Mouse (Mus musculus) adipose tissue, adult 10 weeks (tissue): ENCODE results near the gene Echs1. TPM values are rescaled to one million over a fixed set of nuclear protein-coding genes. Genes with fewer than 3 reads are reported as not detected.

ENCODE experiments used
- polyA plus RNA-seq: library from polyadenylated mRNA; stranded (reverse); fragments of 350-450 nt; fragmentation: Illumina TruSeq; extraction: RNeasy Lipid Tissue Mini Kit (QIAGEN cat#74804); gene quantifications from one replicate; pipeline ENCODE4 v1.2.3, GENCODE M21; 2014; ENCODE audit warnings: low read depth, low replicate concordance

Echs1 gene
- polyA plus RNA-seq, result 181 TPM

DNA sequence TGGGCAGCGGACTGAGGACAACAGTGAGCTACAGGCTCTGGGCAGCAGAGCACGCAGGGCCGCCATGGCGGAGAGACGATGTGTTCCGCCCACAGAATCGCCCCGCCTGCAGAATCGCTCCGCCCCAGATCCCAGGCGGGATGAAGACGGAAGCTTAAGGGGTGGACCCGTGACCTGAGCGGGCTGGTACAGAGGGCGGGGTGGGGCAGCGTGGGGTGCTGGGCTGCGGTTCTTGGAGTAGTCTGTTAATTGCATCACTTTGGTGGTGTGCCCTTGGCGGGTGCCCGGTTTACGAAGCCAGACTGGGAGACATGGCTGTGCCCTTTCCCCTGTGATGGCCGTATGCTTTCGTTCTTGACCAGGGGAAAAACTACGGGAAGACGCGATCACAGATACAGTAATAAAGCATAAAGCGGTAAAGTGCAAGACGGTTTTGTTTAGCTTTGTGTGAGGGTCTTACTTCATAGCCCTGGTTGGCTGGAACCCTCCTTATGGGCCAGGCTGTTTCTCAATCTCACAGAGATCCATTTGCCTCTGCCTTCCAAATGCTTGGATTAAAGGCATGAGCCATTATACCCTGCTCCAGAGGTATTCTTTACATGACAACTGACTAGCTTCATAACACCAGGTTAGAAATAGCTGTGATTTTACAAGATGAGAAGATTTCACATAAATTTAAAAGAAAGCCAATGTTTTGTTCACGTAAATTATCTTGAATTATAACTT lies at the start of gene Echs1:
Gene Echs1, minus strand, starts transcription at position 148 of the 726 bp plus-strand sequence.

DNA sequence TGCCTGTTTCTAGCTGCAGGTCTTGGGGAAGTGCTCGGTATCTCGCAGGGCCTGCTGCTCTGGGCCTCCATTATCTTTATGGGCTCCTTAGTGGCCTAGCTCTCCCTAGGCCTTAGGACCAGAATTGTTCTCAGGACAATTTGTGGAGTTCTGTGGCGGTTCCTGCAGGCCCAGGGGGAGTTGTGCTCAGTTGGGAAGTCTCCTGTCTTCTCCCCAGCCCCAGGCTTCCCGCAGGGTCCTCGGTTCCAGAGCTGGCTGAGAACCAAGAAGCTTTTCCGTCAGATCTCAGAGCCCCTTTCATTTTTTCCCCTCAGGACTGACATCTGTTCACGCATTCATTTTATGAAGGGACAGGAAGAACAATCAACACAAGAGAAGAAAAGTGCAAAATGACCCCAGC lies 48.4 kb upstream of the Echs1 start, which contains the start of gene Olfr522:
Gene Olfr522, minus strand, starts transcription at position 101 of the 400 bp plus-strand sequence.

DNA sequence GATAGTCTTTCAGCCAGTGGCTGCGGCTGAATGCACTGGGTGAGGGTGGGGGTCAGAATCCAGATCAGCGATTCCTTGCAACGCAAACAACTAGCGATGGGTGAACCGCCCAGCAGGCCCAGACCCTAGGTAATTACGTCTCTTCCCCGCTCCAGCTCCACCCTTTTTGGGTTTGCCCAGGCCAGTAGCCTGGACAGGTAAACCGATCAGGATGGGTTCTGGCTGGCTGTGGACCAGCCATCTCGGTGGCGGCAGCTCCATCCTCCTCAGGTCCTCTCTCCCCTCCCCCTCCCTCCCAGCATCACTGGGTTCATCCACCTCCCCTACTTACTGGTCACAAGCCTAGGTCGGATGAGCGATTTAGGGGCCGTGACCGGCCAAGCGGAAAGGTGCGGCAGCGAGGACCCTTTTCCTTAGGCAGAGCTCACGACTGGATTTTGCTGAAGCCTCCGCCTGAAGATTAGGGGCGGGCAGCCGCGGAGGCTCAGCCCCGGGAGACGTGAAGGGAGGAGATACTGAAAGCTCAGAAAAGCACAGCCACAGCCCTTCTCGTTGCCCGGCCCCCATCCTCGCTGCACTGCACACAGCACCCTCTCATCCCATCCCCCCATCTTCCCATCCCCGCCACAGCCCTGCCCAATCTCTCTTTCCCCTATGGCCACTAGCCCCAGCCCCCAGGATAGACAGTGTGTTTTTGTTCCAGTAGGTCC lies 38.1 kb upstream of the Echs1 start, which contains the start of gene Sprn:
Gene Sprn, minus strand, starts transcription at position 660 of the 710 bp plus-strand sequence.

DNA sequence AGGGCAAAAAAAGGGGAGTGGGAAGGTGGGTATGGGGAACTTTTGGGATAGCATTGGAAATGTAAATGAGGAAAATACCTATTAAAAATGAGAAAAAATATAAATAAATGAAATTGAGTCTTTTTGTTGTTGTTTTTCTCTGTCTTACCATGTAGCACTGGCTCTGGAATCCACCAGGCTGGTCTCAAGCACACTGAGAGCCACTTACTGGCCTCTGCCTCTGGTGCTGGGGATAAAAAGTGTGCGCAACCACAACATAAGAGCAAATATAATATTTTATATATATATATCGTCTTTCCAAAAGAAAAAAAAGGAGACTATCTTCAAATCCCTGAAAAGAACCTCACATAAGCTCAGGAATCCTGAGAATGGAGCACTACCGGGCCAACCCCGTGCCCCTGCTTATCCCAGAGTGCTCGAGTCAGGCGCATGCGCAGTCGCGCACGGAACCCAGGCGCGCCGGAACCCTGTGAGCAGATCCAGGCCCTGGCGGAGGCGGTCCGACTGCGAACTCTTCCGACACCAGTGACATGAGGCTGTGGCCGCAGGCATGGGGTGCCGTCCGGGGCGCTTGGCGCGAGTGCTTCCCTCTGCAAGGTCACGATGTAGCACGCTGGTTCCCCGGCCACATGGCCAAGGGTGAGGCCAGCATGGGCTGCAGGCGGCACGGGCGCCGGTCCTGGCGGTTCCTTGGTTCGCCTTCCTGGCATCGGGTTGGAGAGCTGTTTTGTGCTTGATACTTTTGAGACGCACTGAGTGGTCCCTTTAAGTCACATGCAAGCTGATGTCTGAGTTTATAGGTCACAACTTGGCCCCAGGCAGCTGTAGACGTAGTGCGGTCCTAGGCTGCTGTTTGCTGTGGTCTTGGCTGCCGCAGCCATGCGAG lies 21.1 kb upstream of the Echs1 start, which contains the start of gene Mtg1:
Gene Mtg1, plus strand, starts transcription at position 430 of the 886 bp plus-strand sequence.

DNA sequence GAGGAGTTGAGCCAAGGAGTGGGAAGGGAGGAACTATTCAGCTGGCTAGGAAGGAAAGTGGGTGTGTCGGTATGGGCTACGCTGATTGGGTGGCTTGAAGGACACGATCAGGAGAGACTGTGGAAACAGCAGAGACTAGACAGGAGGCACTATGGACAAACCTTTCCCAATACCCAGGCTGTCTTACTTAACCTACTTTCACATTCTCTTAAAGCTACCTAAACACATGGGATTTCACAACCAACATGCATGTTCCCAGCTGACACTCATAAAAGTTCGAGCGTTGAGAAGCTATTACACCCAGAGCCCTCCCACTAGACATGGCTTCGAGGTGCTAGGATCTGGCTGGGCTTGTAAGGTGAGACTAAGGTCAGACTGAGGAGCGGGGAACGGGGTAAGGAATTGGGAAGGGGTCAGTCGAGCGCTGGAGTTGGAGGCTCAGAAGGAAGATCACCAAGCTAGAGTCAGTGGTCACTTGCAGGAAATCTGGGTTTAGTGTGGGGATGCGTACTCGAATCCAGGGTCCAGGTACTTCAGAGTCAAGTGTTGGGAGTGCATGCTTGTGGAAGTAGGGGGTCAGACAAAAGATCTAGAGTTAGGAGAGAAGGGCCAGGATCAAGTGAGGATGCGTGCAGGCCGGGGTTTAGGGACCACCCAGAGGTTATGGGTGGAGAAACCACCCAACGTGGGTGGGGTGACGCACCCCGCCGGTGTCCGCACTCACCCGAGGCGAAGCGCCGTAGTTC lies 520 bp downstream of the Echs1 start, which contains the start of gene Paox:
Gene Paox, plus strand, starts transcription at position 217 of the 746 bp plus-strand sequence.

DNA sequence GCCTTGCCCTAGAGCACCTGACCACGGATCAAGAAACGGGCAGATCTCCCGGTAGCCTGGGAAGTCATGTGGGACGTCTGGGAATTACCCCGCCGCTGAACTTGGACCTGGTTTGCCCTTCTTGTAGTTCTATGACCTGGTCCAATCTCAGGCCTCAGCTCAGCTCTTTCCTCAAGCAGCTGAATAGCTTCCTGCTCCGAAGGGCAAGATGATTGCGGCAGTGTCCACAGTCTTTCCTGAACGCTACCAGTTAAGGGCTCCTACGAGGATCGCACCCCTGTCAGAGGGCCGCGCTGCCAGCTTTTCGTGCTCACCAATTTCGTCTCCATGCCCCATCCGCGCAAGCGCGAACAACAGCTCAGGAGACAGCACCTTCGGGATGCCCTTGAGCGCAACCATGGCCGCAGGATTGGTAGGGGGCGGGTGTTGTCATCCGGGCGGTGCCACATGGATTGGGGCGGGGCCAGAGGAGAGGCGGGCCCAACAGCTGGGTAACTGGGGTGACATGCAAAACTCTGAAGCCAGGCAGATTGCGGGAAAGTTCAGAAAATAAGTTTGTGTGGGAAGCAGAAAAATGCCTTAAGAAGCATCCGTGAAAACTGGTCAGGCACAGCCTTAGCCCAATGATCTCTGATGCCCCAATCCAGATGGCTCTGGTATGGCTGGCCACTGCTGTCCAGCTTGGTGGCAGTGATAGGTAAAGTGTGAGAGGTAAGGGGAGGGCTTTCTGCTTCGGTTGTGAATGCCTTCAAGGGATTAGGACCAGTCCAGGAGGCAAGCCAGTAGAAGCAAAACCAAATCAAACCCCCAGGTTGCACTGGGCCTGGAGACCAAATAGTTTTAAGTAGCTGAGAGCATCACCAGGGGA lies 14.0 kb downstream of the Echs1 start, which contains the start of gene Fuom:
Gene Fuom, minus strand, starts transcription at position 449 of the 868 bp plus-strand sequence.

DNA sequence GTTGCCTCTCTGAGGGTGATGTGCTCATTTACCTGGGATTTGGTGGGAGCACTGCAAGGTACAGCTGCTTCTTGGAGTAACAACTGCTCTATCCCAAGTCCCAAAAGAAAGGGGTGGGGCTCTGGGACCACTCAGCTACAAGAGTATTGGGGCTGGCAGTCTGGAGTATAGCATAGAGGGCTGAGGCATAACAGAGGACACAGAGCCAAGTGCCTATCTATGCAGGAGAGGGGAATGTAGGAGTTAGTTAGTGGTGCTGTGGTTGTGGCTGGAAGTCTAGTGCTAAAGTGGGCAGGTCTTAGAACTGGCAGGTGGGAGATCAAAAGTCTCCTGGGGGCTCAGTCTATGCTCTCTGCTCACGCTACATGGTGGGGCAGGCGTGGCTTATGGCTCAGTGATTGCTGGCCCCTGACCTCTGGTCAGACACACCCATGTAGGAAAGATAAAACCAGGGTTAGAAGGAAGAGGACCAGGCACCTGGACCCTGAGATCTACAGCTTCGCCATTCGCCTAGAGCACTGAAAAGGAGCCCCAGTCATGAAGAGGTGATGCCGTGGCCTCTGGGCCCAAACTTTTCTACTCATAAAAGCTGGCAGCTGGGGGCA lies 23.2 kb downstream of the Echs1 start, which contains the start of gene Prap1:
Gene Prap1, plus strand, starts transcription at position 472 of the 605 bp plus-strand sequence.

DNA sequence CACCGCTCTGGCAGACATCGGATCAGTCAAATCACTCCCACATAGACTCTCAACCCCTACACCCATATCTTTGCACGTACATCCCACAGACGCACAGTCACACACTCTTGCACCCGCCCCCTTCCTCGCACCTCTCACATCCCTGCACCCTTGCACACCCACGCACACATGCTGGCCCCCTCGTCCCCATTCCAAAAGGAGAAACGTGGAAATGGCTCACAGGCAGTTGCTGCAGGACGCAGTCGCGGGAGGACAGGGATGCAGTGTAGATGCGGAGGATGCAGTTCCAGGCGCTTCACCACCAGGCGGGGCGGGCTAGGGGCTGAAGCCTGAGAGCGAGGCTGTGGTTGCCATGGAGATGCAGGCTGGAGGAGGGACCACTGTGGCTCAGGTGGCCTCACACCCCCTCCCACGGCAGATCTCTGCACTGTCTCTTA lies 34.0 kb downstream of the Echs1 start, which contains the start of gene Caly:
Gene Caly, minus strand, starts transcription at position 307 of the 437 bp plus-strand sequence.

Other genes with a start within 250 kb of the Echs1 start
- 2.4 TPM for gene Kndc1, start 221.8 kb downstream of the Echs1 start, polyA plus RNA-seq
- gene Utf1, start 172.7 kb downstream of the Echs1 start, polyA plus RNA-seq, result not detected
- 2.7 TPM for gene 6430531B16Rik, start 137.7 kb downstream of the Echs1 start, polyA plus RNA-seq
- 6.7 TPM for gene Adam8, start 123.9 kb downstream of the Echs1 start, polyA plus RNA-seq
- gene Zfp511, start 80.1 kb downstream of the Echs1 start, polyA plus RNA-seq, result 16.0 TPM
- 19.4 TPM for gene Tubgcp2, start 79.8 kb downstream of the Echs1 start, polyA plus RNA-seq
- gene Msx3, start 67.4 kb downstream of the Echs1 start, polyA plus RNA-seq, result not detected
- 0.79 TPM for gene Caly, start 33.9 kb downstream of the Echs1 start, polyA plus RNA-seq
- gene Prap1, start 23.1 kb downstream of the Echs1 start, polyA plus RNA-seq, result not detected
- gene Fuom, start 14.0 kb downstream of the Echs1 start, polyA plus RNA-seq, result 20.9 TPM
- gene Paox, start 677 bp downstream of the Echs1 start, polyA plus RNA-seq, result 14.7 TPM
- 26.6 TPM for gene Mtg1, start 21.1 kb upstream of the Echs1 start, polyA plus RNA-seq
- 0.56 TPM for gene Sprn, start 38.4 kb upstream of the Echs1 start, polyA plus RNA-seq
- not detected for gene Olfr522, start 48.3 kb upstream of the Echs1 start, polyA plus RNA-seq
- gene Olfr523, start 56.7 kb upstream of the Echs1 start, polyA plus RNA-seq, result not detected
- gene Olfr524, start 89.5 kb upstream of the Echs1 start, polyA plus RNA-seq, result not detected
- 0.51 TPM for gene Cd163l1, start 101.8 kb upstream of the Echs1 start, polyA plus RNA-seq
- gene 5830411N06Rik, start 130.8 kb upstream of the Echs1 start, polyA plus RNA-seq, result not detected
- gene Olfr525, start 204.4 kb upstream of the Echs1 start, polyA plus RNA-seq, result not detected
- not detected for gene Olfr527, start 217.5 kb upstream of the Echs1 start, polyA plus RNA-seq
- gene Olfr60, start 245.2 kb upstream of the Echs1 start, polyA plus RNA-seq, result not detected